Mouse (Mus musculus) lung, adult 2 months (tissue): ENCODE data around the gene Pygm. TPM values are rescaled to one million over a fixed set of nuclear protein-coding genes. Genes with fewer than 3 reads are reported as not detected.

ENCODE experiments used
- DNase-seq: peaks from one replicate; pipeline ENCODE4 v3.0.0; 2022
- H3K4me1 ChIP-seq: fragments of 200-500 bp; 2 replicates; pipeline ENCODE4 v1.6.1; 2011; ENCODE audit warnings: low read length; ENCODE audit not compliant: control insufficient read depth, insufficient read depth
- H3K4me3 ChIP-seq: fragments of 200-500 bp; replicated peaks from 2 replicates; pipeline ENCODE3; 2011; ENCODE audit warnings: low read depth, mild to moderate bottlenecking, control low read depth, low read length; ENCODE audit errors: extremely low read depth
- CTCF ChIP-seq: fragments of 200-500 bp; IDR thresholded peaks from 2 replicates; pipeline ENCODE4 v1.5.1; 2011; ENCODE audit warnings: mild to moderate bottlenecking, low read length, control low read depth; ENCODE audit not compliant: insufficient read depth
- POLR2A ChIP-seq: fragments of 200-500 bp; IDR thresholded peaks from 2 replicates; pipeline ENCODE4 v1.6.1; 2011; ENCODE audit warnings: low read depth, mild to moderate bottlenecking, control low read depth, low read length, borderline replicate concordance; ENCODE audit errors: extremely low read depth
- WGBS: fragments of 180-500 bp; shearing (Covaris S2); methylation state at CpG from one replicate; pipeline ENCODE4 v1.1.7; 2018; 5-methylcytosine and 5-hydroxymethylcytosine counted together
- polyA plus RNA-seq: library from polyadenylated mRNA; depleted of rRNA; stranded (reverse); fragments of >200 nt; gene quantifications from 2 replicates; pipeline ENCODE4 v1.2.3, GENCODE M21; 2012; rRNA removed

The Pygm gene
- 32.8 and 135 TPM in 2 replicates for polyA plus RNA-seq

- 13% methylated on average over 7 of the region's 7 CpGs for WGBS
- TF ChIP-seq CTCF (no peak), POLR2A (peak; percentile 80; the same call in 1 of the 2 replicates)
- Histone ChIP-seq H3K4me1 (peaks cover 8% of the 10 kb centered on the region), H3K4me3 (peak within 1 kb of the TSS; percentile 42)
- peak; percentile 40 for DNase-seq
These were observed at the start of gene Pygm for GRCm38 (mm10) chr19:6384128-6384527. Gene Pygm (plus strand): TSS chr19:6384399.

- WGBS, result under 1% methylated on average over 43 of the region's 43 CpGs
- Histone ChIP-seq H3K4me1 (peaks cover 21% of the 10 kb centered on the region; the same call in 1 of the 2 replicates), H3K4me3 (peak within 1 kb of the TSS; percentile 78)
- peak; percentile 89 for DNase-seq
- peak; percentile 37; the same call in 1 of the 2 replicates for TF ChIP-seq POLR2A
- TF ChIP-seq CTCF, result no peak
These were observed 49.3 kb upstream of the Pygm start, which contains the start of gene Men1 for GRCm38 (mm10) chr19:6334673-6335457. Gene Men1 (plus strand): TSS chr19:6334979.

- no peak for TF ChIP-seq POLR2A
- no peak for TF ChIP-seq CTCF
- Histone ChIP-seq H3K4me3 (peak overlapping the region; percentile 78), H3K4me1 (peaks cover 21% of the 10 kb centered on the region; the same call in 1 of the 2 replicates)
- DNase-seq, result peak; percentile 27
- WGBS, result under 1% methylated on average over 25 of the region's 25 CpGs
These were observed 48.8 kb upstream of the Pygm start for GRCm38 (mm10) chr19:6335458-6335827.

- WGBS, result 92% methylated on average over 10 of the region's 10 CpGs
- no peak overlapping the region for H3K4me3 ChIP-seq
- peaks cover 22% of the 10 kb centered on the region; the same call in 1 of the 2 replicates for H3K4me1 ChIP-seq
- no peak for DNase-seq
- no peak for TF ChIP-seq CTCF
- TF ChIP-seq POLR2A, result no peak
These were observed 47.3 kb upstream of the Pygm start for GRCm38 (mm10) chr19:6336920-6337319.

- H3K4me3 ChIP-seq, result no peak overlapping the region
- 94% methylated on average over 7 of the region's 7 CpGs for WGBS
These were observed 46.0 kb upstream of the Pygm start for GRCm38 (mm10) chr19:6338171-6338570.

GRCm38 (mm10) chr19:6338716-6339115 lies 45.5 kb upstream of the Pygm start:
- Histone ChIP-seq H3K4me1 (peaks cover 27% of the 10 kb centered on the region), H3K4me3 (no peak overlapping the region)
- 85% methylated on average over 11 of the region's 11 CpGs for WGBS
- DNase-seq, result no peak
- TF ChIP-seq CTCF (no peak), POLR2A (no peak)

More at GRCm38 (mm10) chr19:6338171-6338570, 46.0 kb upstream of the Pygm start:
- H3K4me1 ChIP-seq, result peaks cover 24% of the 10 kb centered on the region
- no peak for DNase-seq
- TF ChIP-seq POLR2A, result no peak
- no peak for TF ChIP-seq CTCF

- no peak overlapping the region for H3K4me3 ChIP-seq
- TF ChIP-seq POLR2A (no peak), CTCF (no peak)
- no peak for DNase-seq
- 93% methylated on average over 6 of the region's 6 CpGs for WGBS
- H3K4me1 ChIP-seq, result peaks cover 30% of the 10 kb centered on the region
These were observed 45.0 kb upstream of the Pygm start for GRCm38 (mm10) chr19:6339191-6339590.

- Histone ChIP-seq H3K4me3 (peak overlapping the region; percentile 53), H3K4me1 (peaks cover 30% of the 10 kb centered on the region)
- 47% methylated on average over 15 of the region's 15 CpGs for WGBS
- no peak for DNase-seq
- TF ChIP-seq POLR2A (peak; percentile 66; the same call in 1 of the 2 replicates), CTCF (peak; percentile 56)
These were observed 44.2 kb upstream of the Pygm start for GRCm38 (mm10) chr19:6339890-6340504.

GRCm38 (mm10) chr19:6340524-6341452 lies 43.4 kb upstream of the Pygm start, which contains the start of gene Map4k2:
Gene Map4k2 (plus strand): TSS chr19:6341135.
- 2% methylated on average over 70 of the region's 72 CpGs for WGBS
- TF ChIP-seq POLR2A (peak; percentile 68; the same call in 1 of the 2 replicates), CTCF (no peak)
- DNase-seq, result peak; percentile 84

More at GRCm38 (mm10) chr19:6340524-6341452, 43.4 kb upstream of the Pygm start, which contains the start of gene Map4k2:
- Histone ChIP-seq H3K4me3 (peak within 1 kb of the TSS; percentile 95), H3K4me1 (peaks cover 25% of the 10 kb centered on the region)
